Mouse (Mus musculus) liver, embryonic 14.5 days (tissue): ENCODE measurements around the gene Pde4d.

Experiments used
- CTCF ChIP-seq: IDR thresholded peaks from 2 replicates; pipeline ENCODE4 v1.5.1; 2016; ENCODE audit warnings: antibody characterized with exemption, low read depth, control low read depth
- EP300 ChIP-seq: IDR thresholded peaks from 2 replicates; pipeline ENCODE4 v1.6.1; 2016; ENCODE audit warnings: antibody characterized with exemption, low read depth

- TF ChIP-seq CTCF, result no peak
- TF ChIP-seq EP300, result no peak
Measured at GRCm38 (mm10) chr13:109121867-109122266, 672.1 kb downstream of the Pde4d start.
